Mouse (Mus musculus) ES-Bruce4 (cell line): ENCODE results near the gene Zfp784.

Experiments used
- CTCF ChIP-seq: IDR thresholded peaks from one replicate; pipeline ENCODE4 v1.8.1; 2011; ENCODE audit warnings: low read depth, low read length
- EP300 ChIP-seq: IDR thresholded peaks from 2 replicates; pipeline ENCODE4 v1.6.1; 2011; ENCODE audit warnings: low read depth, low read length; ENCODE audit not compliant: insufficient read depth

GRCm38 (mm10) chr7:5058631-5059030, 20.4 kb upstream of the Zfp784 start:
- no peak for TF ChIP-seq CTCF
- TF ChIP-seq EP300, result no peak
